Mouse (Mus musculus) thymus, postnatal 36 days (tissue): ENCODE data around the gene Ugt2b36.
"Not testable (repeated sequence)": the region's sequence is repeated elsewhere in the genome, so short reads cannot be mapped to it uniquely, and the experiment has no call there.

Source experiments
- DNase-seq, 2 experiments: peaks; one replicate each; pipeline ENCODE4 v3.0.0; 2022; ENCODE audit warnings: mixed read lengths in 2 of 2

Gene Ugt2b36

GRCm38 (mm10) chr5:87092346-87093027 lies at the start of gene Ugt2b36:
Gene Ugt2b36, minus strand, starts transcription at chr5:87092555.
- no peak for DNase-seq

GRCm38 (mm10) chr5:87140196-87140595 lies 47.8 kb upstream of the Ugt2b36 start, which contains the start of gene Ugt2b5:
Gene Ugt2b5, minus strand, starts transcription at chr5:87140318.
- DNase-seq = not testable (repeated sequence)

- DNase-seq = not testable (repeated sequence)
These were observed 11.3 kb upstream of the Ugt2b36 start for GRCm38 (mm10) chr5:87103697-87104096.

GRCm38 (mm10) chr5:87091111-87091510 lies 1.2 kb downstream of the Ugt2b36 start:
- DNase-seq = no peak

GRCm38 (mm10) chr5:87089264-87089663 lies 3.1 kb downstream of the Ugt2b36 start:
- no peak for DNase-seq

GRCm38 (mm10) chr5:87086269-87086668 lies 6.1 kb downstream of the Ugt2b36 start:
- no peak for DNase-seq

- DNase-seq = no peak
These were observed 61.7 kb downstream of the Ugt2b36 start for GRCm38 (mm10) chr5:87030624-87031023.

GRCm38 (mm10) chr5:87027359-87027758 lies 65.0 kb downstream of the Ugt2b36 start:
- DNase-seq = no peak
